In genomic region chr12:80110546-80110870, GRCm38 (mm10) we compare ENCODE assay signal across 8 mouse cellular contexts. TPM values are rescaled to one million over a fixed set of nuclear protein-coding genes. Genes with fewer than 3 reads are reported as not detected.
DNase-seq lines count a peak whose midpoint lies in the region; ATAC-seq and TF ChIP-seq lines count a peak whose summit lies in the region.

No protein-coding gene starts in this region.

- DNase-seq in gastrocnemius, adult 2 months, result no peak
- DNase-seq in gastrocnemius, postnatal 4 days (ENCODE audit: low spot score in 2 of 2), result no peak
- DNase-seq in adrenal gland, adult 8-10 months, result no peak
- DNase-seq in left cerebral cortex, postnatal 14 days (ENCODE audit: low spot score in 2 of 2), result no peak
- no peak for DNase-seq in adrenal gland, postnatal 4 days (ENCODE audit: low spot score in 2 of 2)

- no peak for TF ChIP-seq CTCF in gastrocnemius, adult 2 months (IDR thresholded peaks at IDR 0.05)
- TF ChIP-seq CTCF in E14TG2a.4 (conservative IDR thresholded peaks at IDR 0.05; ENCODE audit: low read length), result no peak

- peaks cover 29% of the 10 kb centered on the region for H3K36me3 ChIP-seq in E14TG2a.4 (ENCODE audit: insufficient read depth, low read length)
- peaks cover 39% of the 10 kb centered on the region for H3K36me3 ChIP-seq in heart, embryonic 13.5 days
- peaks cover 32% of the 10 kb centered on the region for H3K36me3 ChIP-seq in liver, embryonic 15.5 days (replicated peaks)

- peaks cover 58% of the 10 kb centered on the region for H3K4me1 ChIP-seq in E14TG2a.4 (replicated peaks; ENCODE audit: low read depth, low read length)
- peaks cover 33% of the 10 kb centered on the region for H3K4me1 ChIP-seq in heart, embryonic 13.5 days
- H3K4me1 ChIP-seq in liver, embryonic 15.5 days (replicated peaks), result peaks cover 54% of the 10 kb centered on the region

- H3K4me2 ChIP-seq in heart, embryonic 13.5 days, result peak overlapping the region; percentile 84
- peak overlapping the region; percentile 98 for H3K4me2 ChIP-seq in liver, embryonic 15.5 days

- peak overlapping the region; percentile 97 for H3K4me3 ChIP-seq in gastrocnemius, adult 2 months
- peak overlapping the region; percentile 95 for H3K4me3 ChIP-seq in E14TG2a.4 (replicated peaks; ENCODE audit: low read length)
- peak overlapping the region; percentile 89 for H3K4me3 ChIP-seq in heart, embryonic 13.5 days
- peak overlapping the region; percentile 82 for H3K4me3 ChIP-seq in liver, embryonic 15.5 days (replicated peaks)

- 4% methylated on average over 9 of the region's 9 CpGs for WGBS in heart, embryonic 13.5 days
- 32% methylated on average over 9 of the region's 9 CpGs for WGBS in liver, embryonic 15.5 days (ENCODE audit: insufficient replicate concordance)

- H3K27ac ChIP-seq in gastrocnemius, adult 2 months, result peak overlapping the region; percentile 99
- H3K27ac ChIP-seq in heart, embryonic 13.5 days (replicated peaks), result peak overlapping the region; percentile 99
- peak overlapping the region; percentile 98 for H3K27ac ChIP-seq in liver, embryonic 15.5 days (replicated peaks)

- peaks cover 37% of the 10 kb centered on the region for H3K27me3 ChIP-seq in E14TG2a.4 (ENCODE audit: insufficient read depth, low read length)
- H3K27me3 ChIP-seq in heart, embryonic 13.5 days (replicated peaks), result no peaks in the 10 kb centered on the region
- no peaks in the 10 kb centered on the region for H3K27me3 ChIP-seq in liver, embryonic 15.5 days

- peak overlapping the region; percentile 92 for H3K9ac ChIP-seq in heart, embryonic 13.5 days
- H3K9ac ChIP-seq in liver, embryonic 15.5 days, result peak overlapping the region; percentile 88; the same call in 1 of the 2 replicates

- H3K9me3 ChIP-seq in E14TG2a.4 (ENCODE audit: low read length), result no peaks in the 10 kb centered on the region
- no peaks in the 10 kb centered on the region for H3K9me3 ChIP-seq in heart, embryonic 13.5 days
- H3K9me3 ChIP-seq in liver, embryonic 15.5 days (replicated peaks), result no peaks in the 10 kb centered on the region

- intact Hi-C loops in gastrocnemius, adult 2 months (cut with DNase I), result loop anchor here (5.0 kb wide), 3 partner anchors 143 to 353 kb away; no protein-coding TSS in a partner anchor
- intact Hi-C loops in left cerebral cortex, postnatal 14 days (cut with DNase I), result loop anchor here (2.0 to 5.0 kb wide), 2 partner anchors 48 to 138 kb away; no protein-coding TSS in a partner anchor

- ATAC-seq in heart, embryonic 13.5 days (ENCODE audit: extremely low read depth, insufficient number of reproducible peaks, low FRiP score, low TSS enrichment), result no peak
- ATAC-seq in liver, embryonic 15.5 days (ENCODE audit: insufficient read depth), result no peak

RNA-seq across cellular contexts. Expression of gene Zfp36l1, which starts 2.3 kb away (rescaled TPM):
- 10 to 100 TPM; 25.7 to 46.6 TPM for total RNA-seq in gastrocnemius, adult 2 months (2021)
- total RNA-seq in gastrocnemius, postnatal 4 days (2021), result 100 to 1,000 TPM; 132 to 157 TPM
- polyA plus RNA-seq in heart, embryonic 13.5 days (2015; fragmentation: Nextera tagmentation; extraction: Ambion mirVana), result 89.3 and 96.2 TPM in 2 replicates
- 23.7 and 24.5 TPM in 2 replicates for polyA plus RNA-seq in liver, embryonic 15.5 days (2015; fragmentation: Nextera tagmentation; extraction: Ambion mirVana)
- 100 to 1,000 TPM; 257 to 328 (median 289) TPM for total RNA-seq in adrenal gland, adult 8-10 months (2022)
- 10 to 100 TPM; 36.3 to 39.5 TPM for total RNA-seq in left cerebral cortex, postnatal 14 days (2021)
- total RNA-seq in adrenal gland, postnatal 4 days (2021), result 100 to 1,000 TPM; 264 to 275 TPM
